Mouse (Mus musculus) adrenal gland (tissue): ENCODE measurements around the gene Sfswap.
"Not testable (repeated sequence)": the region's sequence is repeated elsewhere in the genome, so short reads cannot be mapped to it uniquely, and the experiment has no call there.

Experiments used
- intact Hi-C: fragments of 180-260 bp; cut with DNase I; formaldehyde crosslinking; loops from one replicate; pipeline ENCODE4 v1.15.1; 2025
- long read RNA-seq, 2 experiments: library from polyadenylated mRNA; unstranded; transcript quantifications; one replicate each; pipeline ENCODE4 v2.0.0; 2020; ENCODE audit warnings: borderline replicate concordance in 1 of 2; ENCODE audit not compliant: insufficient replicate concordance in 1 of 2

The Sfswap gene
- long read RNA-seq, experiment 1, transcript Sfswap-212 (1 exons, 3,398 nt), result major isoform, 6 of 15 reads
- long read RNA-seq, experiment 1, partial matches to known transcripts, result 5 of 15 reads
- long read RNA-seq, experiment 1, other reads (novel, unspliced or antisense), result 3 of 15 reads
- long read RNA-seq, experiment 2, transcript Sfswap-212 (1 exons, 3,398 nt), result major isoform, 8 of 14 reads
- long read RNA-seq, experiment 2, partial matches to known transcripts, result 5 of 14 reads
- long read RNA-seq, experiment 2, other reads (novel, unspliced or antisense), result 1 of 14 reads

- intact Hi-C loops, result loop anchor here (10.0 kb wide), 1 partner anchor 84 kb away; the partner anchor contains the start of gene Mmp17
These were observed at the start of gene Sfswap for GRCm38 (mm10) chr5:129500722-129501634. TSS of gene Sfswap (plus strand) at chr5:129501221.

GRCm38 (mm10) chr5:129452561-129452960 is 48.5 kb upstream of the Sfswap start:
- intact Hi-C loops, result no loop called here

GRCm38 (mm10) chr5:129454802-129455528 is 46.1 kb upstream of the Sfswap start:
- intact Hi-C loops, result no loop called here

- intact Hi-C loops, result no loop called here
These were observed 45.5 kb upstream of the Sfswap start for GRCm38 (mm10) chr5:129455529-129455896.

- intact Hi-C loops, result loop anchor here (2.0 kb wide), 1 partner anchor 40 kb away; no protein-coding TSS in a partner anchor
These were observed 44.4 kb upstream of the Sfswap start for GRCm38 (mm10) chr5:129456579-129457140.

- intact Hi-C loops, result no loop called here
These were observed 42.9 kb upstream of the Sfswap start for GRCm38 (mm10) chr5:129458109-129458508.

GRCm38 (mm10) chr5:129458541-129458940 is 42.5 kb upstream of the Sfswap start:
- intact Hi-C loops, result no loop called here

GRCm38 (mm10) chr5:129460798-129461476 is 40.1 kb upstream of the Sfswap start:
- intact Hi-C loops, result no loop called here

GRCm38 (mm10) chr5:129463648-129464047 is 37.4 kb upstream of the Sfswap start:
- intact Hi-C loops, result not testable (repeated sequence)

- intact Hi-C loops, result no loop called here
These were observed 35.2 kb upstream of the Sfswap start for GRCm38 (mm10) chr5:129465788-129466187.

- intact Hi-C loops, result no loop called here
These were observed 25.4 kb upstream of the Sfswap start for GRCm38 (mm10) chr5:129475532-129476045.

- intact Hi-C loops, result no loop called here
These were observed 11.1 kb upstream of the Sfswap start for GRCm38 (mm10) chr5:129489879-129490278.

- intact Hi-C loops, result loop anchor here (10.0 kb wide), 1 partner anchor 83 kb away; the partner anchor contains the start of gene Mmp17
These were observed 650 bp downstream of the Sfswap start for GRCm38 (mm10) chr5:129501671-129502070.

- intact Hi-C loops, result loop anchor here (10.0 kb wide), 1 partner anchor 78 kb away; the partner anchor contains the start of gene Mmp17
These were observed 5.9 kb downstream of the Sfswap start for GRCm38 (mm10) chr5:129506886-129507285.

- intact Hi-C loops, result no loop called here
These were observed 17.2 kb downstream of the Sfswap start for GRCm38 (mm10) chr5:129518180-129518579.

- intact Hi-C loops, result no loop called here
These were observed 17.8 kb downstream of the Sfswap start for GRCm38 (mm10) chr5:129518786-129519185.

- intact Hi-C loops, result no loop called here
These were observed 18.6 kb downstream of the Sfswap start for GRCm38 (mm10) chr5:129519591-129519990.

- intact Hi-C loops, result no loop called here
These were observed 20.5 kb downstream of the Sfswap start for GRCm38 (mm10) chr5:129521501-129521900.

GRCm38 (mm10) chr5:129521913-129522312 is 20.9 kb downstream of the Sfswap start:
- intact Hi-C loops, result no loop called here

- intact Hi-C loops, result no loop called here
These were observed 22.1 kb downstream of the Sfswap start for GRCm38 (mm10) chr5:129523166-129523565.
